Mouse (Mus musculus) cerebellum, adult 8-10 months (tissue): ENCODE measurements around the gene Tubb5.

ENCODE experiments used
- DNase-seq: peaks from one replicate; pipeline ENCODE4 v3.0.0; 2022

Gene Tubb5

GRCm38 (mm10) chr17:35824402-35824801 is 13.7 kb downstream of the Tubb5 start:
- no peak for DNase-seq

- DNase-seq = peak; percentile 69
Observed at GRCm38 (mm10) chr17:35822964-35823937, 14.9 kb downstream of the Tubb5 start, which contains the start of gene Flot1. TSS of gene Flot1 (plus strand) at chr17:35823230.

GRCm38 (mm10) chr17:35822564-35822963 is 15.5 kb downstream of the Tubb5 start:
- no peak for DNase-seq

GRCm38 (mm10) chr17:35821439-35822430 is 16.4 kb downstream of the Tubb5 start, which contains the start of gene Ier3:
TSS of gene Ier3 (plus strand) at chr17:35821684.
- peak; percentile 52 for DNase-seq

- DNase-seq = no peak
Observed at GRCm38 (mm10) chr17:35820111-35820510, 18.0 kb downstream of the Tubb5 start.

GRCm38 (mm10) chr17:35817226-35817625 is 20.9 kb downstream of the Tubb5 start:
- no peak for DNase-seq

GRCm38 (mm10) chr17:35816686-35817085 is 21.4 kb downstream of the Tubb5 start:
- no peak for DNase-seq

GRCm38 (mm10) chr17:35815836-35816235 is 22.3 kb downstream of the Tubb5 start:
- DNase-seq = no peak

GRCm38 (mm10) chr17:35814678-35815077 is 23.4 kb downstream of the Tubb5 start:
- no peak for DNase-seq

GRCm38 (mm10) chr17:35813653-35814052 is 24.5 kb downstream of the Tubb5 start:
- no peak for DNase-seq

- DNase-seq = no peak
Observed at GRCm38 (mm10) chr17:35813245-35813647, 24.9 kb downstream of the Tubb5 start.

GRCm38 (mm10) chr17:35812736-35813135 is 25.4 kb downstream of the Tubb5 start:
- DNase-seq = no peak

GRCm38 (mm10) chr17:35812307-35812706 is 25.8 kb downstream of the Tubb5 start:
- DNase-seq = no peak

GRCm38 (mm10) chr17:35810900-35811648 is 27.0 kb downstream of the Tubb5 start:
- DNase-seq = no peak

- no peak for DNase-seq
Observed at GRCm38 (mm10) chr17:35809395-35809794, 28.7 kb downstream of the Tubb5 start.

GRCm38 (mm10) chr17:35808073-35808472 is 30.0 kb downstream of the Tubb5 start:
- no peak for DNase-seq

GRCm38 (mm10) chr17:35803858-35804399 is 34.2 kb downstream of the Tubb5 start:
- DNase-seq = no peak

- DNase-seq = no peak
Observed at GRCm38 (mm10) chr17:35803020-35803419, 35.1 kb downstream of the Tubb5 start.

GRCm38 (mm10) chr17:35800905-35801304 is 37.2 kb downstream of the Tubb5 start:
- no peak for DNase-seq

- no peak for DNase-seq
Observed at GRCm38 (mm10) chr17:35796835-35797234, 41.3 kb downstream of the Tubb5 start.

- no peak for DNase-seq
Observed at GRCm38 (mm10) chr17:35795656-35796055, 42.5 kb downstream of the Tubb5 start.

- no peak for DNase-seq
Observed at GRCm38 (mm10) chr17:35795099-35795498, 43.0 kb downstream of the Tubb5 start.
